Mouse (Mus musculus): ENCODE results near the gene Trim17.

DNA sequence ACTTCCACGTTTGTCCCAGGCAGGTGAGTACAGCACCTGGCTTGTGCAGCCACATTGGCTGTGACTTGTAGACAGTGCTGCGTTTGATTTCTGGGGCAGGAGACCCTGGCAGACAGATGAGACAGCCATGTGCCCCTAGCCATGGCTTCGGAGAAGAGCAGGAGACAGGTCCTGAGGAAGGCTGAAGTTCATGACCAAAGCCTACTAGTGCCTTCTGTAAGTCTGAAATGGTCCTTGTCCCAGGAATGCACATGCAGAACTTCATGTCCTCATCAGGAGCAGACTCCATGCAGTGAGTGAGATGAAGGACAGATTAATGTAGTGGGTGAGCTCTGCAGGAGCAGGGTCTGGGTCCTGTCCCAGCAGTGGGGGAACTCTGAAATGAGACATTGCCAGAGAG lies 37.4 kb downstream of the Trim17 start:
- TF ChIP-seq CTCF (IDR thresholded peaks at IDR 0.05; ENCODE audit: low read depth, low read length) (no peak), GATA1 (IDR thresholded peaks at IDR 0.05; ENCODE audit: borderline replicate concordance, low read length) (no peak)
